Mouse (Mus musculus): Measurements from ENCODE around the gene Tube1. TPM values are rescaled to one million over a fixed set of nuclear protein-coding genes. Genes with fewer than 3 reads are reported as not detected.

Tube1 gene
- polyA plus RNA-seq (2012; rRNA removed): 3.4 TPM in 2 replicates

GRCm38 (mm10) chr10:39133462-39134310 is at the start of gene Tube1, which contains the start of gene Fam229b:
Tube1 (plus strand) TSS chr10:39133976.
Fam229b (minus strand) TSS chr10:39133914.

GRCm38 (mm10) chr10:39163694-39164093 is 29.9 kb downstream of the Tube1 start, which contains the start of gene Ccn6:
Ccn6 (minus strand) TSS chr10:39163794.

Other genes with a start within 250 kb of the Tube1 start
- 33.9 and 35.7 TPM in 2 replicates for gene Lama4, start 168.5 kb upstream of the Tube1 start, polyA plus RNA-seq (2012; rRNA removed)
- 2.3 and 3.3 TPM in 2 replicates for gene Fam229b, start 62 bp upstream of the Tube1 start, polyA plus RNA-seq (2012; rRNA removed)
- gene Ccn6, start 29.8 kb downstream of the Tube1 start, polyA plus RNA-seq (2012; rRNA removed): 0.09 and 0.28 TPM in 2 replicates
- gene Fyn, start 234.9 kb downstream of the Tube1 start, polyA plus RNA-seq (2012; rRNA removed): 40.6 and 50.2 TPM in 2 replicates